Mouse (Mus musculus): Measurements from ENCODE around the gene Dbil5. TPM values are rescaled to one million over a fixed set of nuclear protein-coding genes. Genes with fewer than 3 reads are reported as not detected.
A peak's percentile ranks its signal among the peaks of the same experiment; 100 is the strongest.
"Not testable (repeated sequence)": the region's sequence is repeated elsewhere in the genome, so short reads cannot be mapped to it uniquely, and the experiment has no call there.

Gene Dbil5
- polyA plus RNA-seq, 1 experiment from 2014 or later = 0.38 TPM

- 0% methylated on average over 63 of the region's 90 CpGs for WGBS
- Histone ChIP-seq H3K4me1 (peaks cover 19% of the 10 kb centered on the region), H3K27ac (replicated peaks) (peak overlapping the region; percentile 87), H3K9ac (replicated peaks) (peak overlapping the region; percentile 88), H3K4me2 (peak overlapping the region; percentile 88), H3K36me3 (peaks cover 29% of the 10 kb centered on the region), H3K4me3 (replicated peaks) (peak overlapping the region; percentile 92), H3K9me3 (replicated peaks) (no peaks in the 10 kb centered on the region), H3K27me3 (replicated peaks) (no peaks in the 10 kb centered on the region)
- ATAC-seq (ENCODE audit: low FRiP score) = peak; percentile 98
Measured at GRCm38 (mm10) chr11:76201761-76202674, 15.4 kb upstream of the Dbil5 start.

- Histone ChIP-seq H3K4me3 (replicated peaks) (no peak overlapping the region), H3K9ac (replicated peaks) (no peak overlapping the region), H3K9me3 (replicated peaks) (no peaks in the 10 kb centered on the region), H3K27ac (replicated peaks) (no peak overlapping the region), H3K27me3 (replicated peaks) (no peaks in the 10 kb centered on the region), H3K4me2 (no peak overlapping the region), H3K36me3 (peaks cover 59% of the 10 kb centered on the region), H3K4me1 (peaks cover 12% of the 10 kb centered on the region)
- 86% methylated on average over 5 of the region's 5 CpGs for WGBS
- ATAC-seq (ENCODE audit: low FRiP score) = no peak
Measured at GRCm38 (mm10) chr11:76206793-76207192, 10.6 kb upstream of the Dbil5 start.

DNA sequence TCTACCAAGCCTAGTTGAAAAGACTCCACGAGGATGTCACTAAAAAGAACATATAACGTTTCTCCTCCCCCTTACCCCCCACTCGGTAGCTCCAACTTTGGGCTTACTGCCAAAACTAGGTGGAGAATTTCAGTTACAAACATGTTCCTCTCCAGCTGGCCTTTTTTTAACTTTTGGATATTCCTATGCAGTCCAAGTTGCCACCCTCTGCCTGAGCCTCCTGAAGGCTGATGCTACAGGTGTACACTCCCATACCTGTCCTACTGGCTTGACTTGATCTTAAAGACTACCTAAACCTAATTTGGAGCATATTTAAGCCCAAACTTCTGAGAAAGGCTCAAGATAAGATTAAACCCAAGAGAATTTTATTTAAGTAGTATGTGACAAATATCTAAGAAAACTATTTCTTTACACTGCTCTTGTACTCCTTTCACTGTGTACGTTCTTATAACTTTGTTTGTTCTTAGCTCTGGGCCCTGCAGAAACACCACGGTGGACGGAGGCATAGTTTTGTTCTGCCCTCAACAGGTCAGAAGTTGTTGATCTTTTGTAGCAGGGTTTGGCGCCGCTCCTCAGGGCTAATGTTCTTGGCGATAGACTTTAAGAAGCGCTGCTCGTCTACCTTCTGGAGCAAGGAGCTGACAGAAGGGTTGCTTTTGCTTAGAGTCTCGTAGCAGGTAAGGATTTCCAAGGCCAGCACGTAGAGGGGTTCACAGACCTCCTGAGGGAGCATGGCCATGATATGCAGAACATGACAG, 7.0 kb upstream of the Dbil5 start:
- H3K4me2 ChIP-seq = no peak overlapping the region
- no peaks in the 10 kb centered on the region for H3K9me3 ChIP-seq (replicated peaks)
- H3K4me1 ChIP-seq = no peaks in the 10 kb centered on the region
- H3K27me3 ChIP-seq (replicated peaks) = no peaks in the 10 kb centered on the region
- 91% methylated on average over 13 of the region's 13 CpGs for WGBS
- H3K9ac ChIP-seq (replicated peaks) = no peak overlapping the region
- H3K36me3 ChIP-seq = peaks cover 66% of the 10 kb centered on the region
- no peak overlapping the region for H3K27ac ChIP-seq (replicated peaks)
- no peak overlapping the region for H3K4me3 ChIP-seq (replicated peaks)
- ATAC-seq (ENCODE audit: low FRiP score) = no peak

DNA sequence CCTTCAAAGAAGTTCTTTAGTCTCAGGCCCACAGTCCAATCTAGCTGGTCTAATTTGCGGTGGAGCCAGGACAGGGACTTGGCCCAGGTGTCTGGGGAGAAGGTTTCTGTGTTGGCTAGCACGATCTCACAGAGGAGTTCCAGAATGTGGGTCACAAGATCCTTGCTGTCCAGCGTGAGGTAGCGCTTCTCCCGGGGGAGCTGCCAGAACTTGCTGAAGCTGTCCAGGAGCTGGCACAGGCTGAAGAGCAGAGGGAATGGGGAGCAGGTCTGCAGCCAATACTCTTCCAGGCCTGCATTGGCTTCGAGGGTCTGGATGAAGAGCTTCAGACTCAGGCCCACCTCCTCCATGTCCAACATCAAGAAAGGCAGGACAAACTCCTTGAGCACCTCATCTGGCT, 5.8 kb upstream of the Dbil5 start:
- not testable (repeated sequence) for H3K4me2 ChIP-seq; H3K9me3 ChIP-seq (replicated peaks); H3K4me3 ChIP-seq (replicated peaks); H3K9ac ChIP-seq (replicated peaks); H3K27ac ChIP-seq (replicated peaks); ATAC-seq (ENCODE audit: low FRiP score); H3K4me1 ChIP-seq; H3K27me3 ChIP-seq (replicated peaks)
- peaks cover 54% of the 10 kb centered on the region for H3K36me3 ChIP-seq
- 92% methylated on average over 5 of the region's 6 CpGs for WGBS

DNA sequence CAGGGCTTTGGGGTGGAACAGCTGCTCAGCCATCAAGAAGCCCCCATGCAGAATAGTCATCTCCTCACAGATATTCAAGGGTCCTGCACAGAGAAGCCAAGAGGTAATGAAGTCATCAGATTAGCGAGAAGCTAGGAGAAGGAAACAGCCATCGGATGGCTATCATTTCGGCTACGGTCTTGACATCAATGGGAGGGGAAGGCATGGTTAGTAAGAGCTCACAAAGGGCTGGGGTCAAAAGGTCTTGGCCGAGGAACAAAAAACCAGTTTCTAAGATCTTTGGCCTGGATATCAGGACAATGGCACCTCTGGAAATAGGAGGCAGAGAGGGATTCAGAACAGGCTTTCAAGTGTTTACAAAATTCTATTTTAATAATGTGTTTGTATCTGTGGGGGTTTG, 3.6 kb upstream of the Dbil5 start:
- H3K4me3 ChIP-seq (replicated peaks) = no peak overlapping the region
- peaks cover 32% of the 10 kb centered on the region for H3K36me3 ChIP-seq
- ATAC-seq (ENCODE audit: low FRiP score) = no peak
- H3K27me3 ChIP-seq (replicated peaks) = no peaks in the 10 kb centered on the region
- no peak overlapping the region for H3K4me2 ChIP-seq
- H3K9me3 ChIP-seq (replicated peaks) = no peaks in the 10 kb centered on the region
- H3K27ac ChIP-seq (replicated peaks) = no peak overlapping the region
- H3K4me1 ChIP-seq = peaks cover 14% of the 10 kb centered on the region
- H3K9ac ChIP-seq (replicated peaks) = no peak overlapping the region
- 35% methylated on average over 5 of the region's 5 CpGs for WGBS

DNA sequence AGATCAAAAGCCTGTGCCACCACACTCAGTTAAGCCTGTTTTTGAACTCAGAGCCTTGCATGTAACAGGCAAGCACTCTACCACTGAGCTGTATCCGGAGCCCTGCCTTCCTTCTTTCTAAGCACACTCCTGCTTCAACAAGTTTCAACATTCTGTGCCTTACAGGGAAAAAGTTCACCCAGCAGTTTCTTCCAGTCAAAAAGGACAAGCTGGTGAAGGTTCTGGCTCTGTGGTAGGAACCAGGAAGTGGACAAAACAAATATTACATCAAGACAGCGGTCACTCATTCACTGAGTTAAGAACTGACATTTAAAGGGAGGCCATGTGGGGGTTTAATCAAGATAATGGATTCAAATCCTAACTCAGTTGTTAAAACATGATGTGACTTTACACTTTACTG, 2.4 kb upstream of the Dbil5 start:
- no peak overlapping the region for H3K27ac ChIP-seq (replicated peaks)
- no peak overlapping the region for H3K9ac ChIP-seq (replicated peaks)
- H3K4me2 ChIP-seq = no peak overlapping the region
- 99% methylated on average over 2 of the region's 2 CpGs for WGBS
- H3K27me3 ChIP-seq (replicated peaks) = no peaks in the 10 kb centered on the region
- peaks cover 14% of the 10 kb centered on the region for H3K4me1 ChIP-seq
- no peaks in the 10 kb centered on the region for H3K9me3 ChIP-seq (replicated peaks)
- H3K36me3 ChIP-seq = peaks cover 29% of the 10 kb centered on the region
- ATAC-seq (ENCODE audit: low FRiP score) = no peak
- H3K4me3 ChIP-seq (replicated peaks) = no peak overlapping the region

DNA sequence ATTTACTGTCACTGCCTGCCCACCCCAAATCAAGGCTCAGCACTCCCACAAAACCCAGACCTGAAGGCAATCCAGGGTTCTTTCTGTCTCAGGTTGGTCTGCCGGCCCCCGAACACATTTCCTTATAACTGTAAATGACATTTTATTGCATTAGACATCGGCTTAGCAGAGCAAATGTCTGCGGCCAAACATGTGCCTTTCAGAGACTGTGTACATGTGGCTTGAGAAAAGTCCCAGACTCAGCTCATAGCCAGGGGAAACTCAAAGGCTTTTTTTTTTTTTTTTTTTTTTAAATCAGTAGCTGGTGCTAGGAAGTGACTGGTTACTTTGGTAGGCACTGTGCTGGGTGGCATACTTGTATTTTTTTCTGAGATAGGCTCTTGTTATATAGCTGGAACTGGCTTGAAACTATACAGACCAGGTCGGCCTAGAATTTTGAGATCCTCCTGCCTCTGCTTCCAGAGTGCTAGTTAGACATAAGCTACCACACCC, 1.3 kb upstream of the Dbil5 start:
- 0 out of 2 replicates have a peak overlapping the region, but pooled peaks have one; percentile 91 for H3K27ac ChIP-seq (replicated peaks)
- 93% methylated on average over 5 of the region's 5 CpGs for WGBS
- no peak for ATAC-seq (ENCODE audit: low FRiP score)
- H3K36me3 ChIP-seq = peaks cover 33% of the 10 kb centered on the region
- no peaks in the 10 kb centered on the region for H3K27me3 ChIP-seq (replicated peaks)
- H3K9ac ChIP-seq (replicated peaks) = no peak overlapping the region
- no peaks in the 10 kb centered on the region for H3K9me3 ChIP-seq (replicated peaks)
- peak overlapping the region; percentile 78 for H3K4me2 ChIP-seq
- peaks cover 14% of the 10 kb centered on the region for H3K4me1 ChIP-seq
- peak overlapping the region; percentile 68 for H3K4me3 ChIP-seq (replicated peaks)

GRCm38 (mm10) chr11:76216681-76217389, 573 bp upstream of the Dbil5 start:
- Histone ChIP-seq H3K4me3 (replicated peaks) (peak overlapping the region; percentile 68), H3K4me2 (peak overlapping the region; percentile 78), H3K36me3 (peaks cover 38% of the 10 kb centered on the region), H3K9me3 (replicated peaks) (no peaks in the 10 kb centered on the region), H3K27ac (replicated peaks) (peak overlapping the region; percentile 91), H3K9ac (replicated peaks) (peak overlapping the region; percentile 94), H3K27me3 (replicated peaks) (no peaks in the 10 kb centered on the region), H3K4me1 (peaks cover 14% of the 10 kb centered on the region)
- ATAC-seq (ENCODE audit: low FRiP score) = peak; percentile 83
- 2% methylated on average over 33 of the region's 33 CpGs for WGBS

DNA sequence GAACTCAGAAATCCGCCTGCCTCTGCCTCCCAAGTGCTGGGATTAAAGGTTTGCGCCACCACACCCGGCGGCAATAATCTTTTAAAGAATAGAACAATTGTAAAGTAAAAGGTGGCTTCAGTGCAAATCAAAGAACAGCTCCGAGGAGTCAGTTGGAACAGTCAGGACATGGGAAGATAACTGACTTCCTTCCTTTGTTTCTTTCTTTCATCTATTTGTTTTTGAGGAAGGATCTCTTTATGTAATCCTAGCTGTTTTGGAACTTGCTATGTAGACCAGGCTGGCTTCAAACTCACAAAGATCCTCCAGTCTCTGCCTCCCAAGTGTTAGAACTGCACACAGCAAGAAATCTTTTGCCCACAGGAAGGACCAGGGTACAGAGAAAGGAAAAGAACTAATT, 7.2 kb downstream of the Dbil5 start:
- 95% methylated on average over 5 of the region's 5 CpGs for WGBS
- no peaks in the 10 kb centered on the region for H3K9me3 ChIP-seq (replicated peaks)
- H3K4me3 ChIP-seq (replicated peaks) = no peak overlapping the region
- no peaks in the 10 kb centered on the region for H3K4me1 ChIP-seq
- H3K36me3 ChIP-seq = peaks cover 47% of the 10 kb centered on the region
- H3K4me2 ChIP-seq = no peak overlapping the region
- no peaks in the 10 kb centered on the region for H3K27me3 ChIP-seq (replicated peaks)
- no peak for ATAC-seq (ENCODE audit: low FRiP score)
- H3K9ac ChIP-seq (replicated peaks) = no peak overlapping the region
- H3K27ac ChIP-seq (replicated peaks) = no peak overlapping the region

DNA sequence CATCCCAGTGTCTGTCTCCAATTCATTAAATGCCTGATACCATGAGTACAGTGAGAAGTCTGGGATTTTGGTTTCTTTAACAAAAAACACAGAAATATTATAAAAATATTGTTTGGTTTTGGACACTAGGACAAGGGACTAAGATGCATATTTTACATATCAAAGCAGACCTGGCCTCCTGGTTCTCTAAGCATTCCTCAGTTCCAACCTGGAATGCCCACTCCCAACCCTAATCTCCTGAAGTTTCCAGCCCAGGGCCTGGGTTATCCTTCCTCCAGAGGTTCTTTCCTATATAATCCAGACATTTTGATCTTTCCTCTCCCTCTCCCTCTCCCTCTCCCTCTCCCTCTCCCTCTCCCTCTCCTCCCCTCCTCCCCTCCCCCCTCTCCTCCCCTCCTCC, 7.6 kb downstream of the Dbil5 start:
- Histone ChIP-seq H3K27me3 (replicated peaks) (no peaks in the 10 kb centered on the region), H3K4me2 (no peak overlapping the region), H3K4me1 (no peaks in the 10 kb centered on the region), H3K36me3 (peaks cover 45% of the 10 kb centered on the region), H3K9me3 (replicated peaks) (no peaks in the 10 kb centered on the region), H3K27ac (replicated peaks) (no peak overlapping the region), H3K9ac (replicated peaks) (no peak overlapping the region), H3K4me3 (replicated peaks) (no peak overlapping the region)
- ATAC-seq (ENCODE audit: low FRiP score) = no peak

- ATAC-seq (ENCODE audit: low FRiP score) = no peak
- no peak overlapping the region for H3K27ac ChIP-seq (replicated peaks)
- no peak overlapping the region for H3K4me3 ChIP-seq (replicated peaks)
- no peaks in the 10 kb centered on the region for H3K4me1 ChIP-seq
- 91% methylated on average over 3 of the region's 3 CpGs for WGBS
- no peaks in the 10 kb centered on the region for H3K9me3 ChIP-seq (replicated peaks)
- H3K9ac ChIP-seq (replicated peaks) = no peak overlapping the region
- H3K4me2 ChIP-seq = no peak overlapping the region
- no peaks in the 10 kb centered on the region for H3K27me3 ChIP-seq (replicated peaks)
- H3K36me3 ChIP-seq = peaks cover 74% of the 10 kb centered on the region
Measured at GRCm38 (mm10) chr11:76236136-76236535, 18.7 kb downstream of the Dbil5 start.

Data from neural tube, embryonic 15.5 days (tissue).